Mouse (Mus musculus): ENCODE data around the gene Klf6.

- TF ChIP-seq CTCF (IDR thresholded peaks at IDR 0.05; ENCODE audit: borderline replicate concordance, insufficient read depth, low read length) (no peak), POLR2A (IDR thresholded peaks at IDR 0.05; ENCODE audit: low read depth, low read length) (no peak)
Measured at GRCm38 (mm10) chr13:5899641-5900040, 38.4 kb downstream of the Klf6 start.
